Mouse (Mus musculus): Measurements from ENCODE around the gene Pxt1.
"Not testable (repeated sequence)": the region's sequence is repeated elsewhere in the genome, so short reads cannot be mapped to it uniquely, and the experiment has no call there.

GRCm38 (mm10) chr17:28993004-28993403 lies 49.4 kb upstream of the Pxt1 start:
- not testable (repeated sequence) for TF ChIP-seq CTCF (IDR thresholded peaks at IDR 0.05; ENCODE audit: extremely low read depth, insufficient read length, insufficient replicate concordance, low read depth, low read length); POLR2A (IDR thresholded peaks at IDR 0.05; ENCODE audit: low read depth, low read length)

All from small intestine, adult 2 months (tissue).